Mouse (Mus musculus): ENCODE measurements at regions not wholly inside any gene's neighbourhood (a gene's known extent, or its start where the extent isn't known, plus 50 kb on each side); places are given as distances from the start of the nearest gene placed in this dataset.
"Not testable (repeated sequence)": the region's sequence is repeated elsewhere in the genome, so short reads cannot be mapped to it uniquely, and the experiment has no call there.

GRCm38 (mm10) chr6:140857118-140857746 lies 128.1 kb downstream of the Gm11077 start:
- DNase-seq (ENCODE audit: low read depth) = peak; percentile 82
- no peak for TF ChIP-seq POLR2A (IDR thresholded peaks at IDR 0.05; ENCODE audit: borderline replicate concordance, extremely low read depth, insufficient read depth, insufficient read length, poor library complexity, severe bottlenecking)
- no peak for TF ChIP-seq CTCF (IDR thresholded peaks at IDR 0.05; ENCODE audit: borderline replicate concordance, extremely low read depth, insufficient read depth, insufficient read length)

GRCm38 (mm10) chr6:140869523-140869922 lies 140.4 kb downstream of the Gm11077 start:
- DNase-seq (ENCODE audit: low read depth) = not testable (repeated sequence)

GRCm38 (mm10) chr6:140874831-140875230 lies 145.7 kb downstream of the Gm11077 start:
- no peak for DNase-seq (ENCODE audit: low read depth)
- TF ChIP-seq CTCF (IDR thresholded peaks at IDR 0.05; ENCODE audit: borderline replicate concordance, extremely low read depth, insufficient read depth, insufficient read length) (no peak), POLR2A (IDR thresholded peaks at IDR 0.05; ENCODE audit: borderline replicate concordance, extremely low read depth, insufficient read depth, insufficient read length, poor library complexity, severe bottlenecking) (no peak)

GRCm38 (mm10) chr6:140883651-140884050 lies 154.6 kb downstream of the Gm11077 start:
- TF ChIP-seq POLR2A (IDR thresholded peaks at IDR 0.05; ENCODE audit: borderline replicate concordance, extremely low read depth, insufficient read depth, insufficient read length, poor library complexity, severe bottlenecking) (no peak), CTCF (IDR thresholded peaks at IDR 0.05; ENCODE audit: borderline replicate concordance, extremely low read depth, insufficient read depth, insufficient read length) (no peak)
- DNase-seq (ENCODE audit: low read depth) = no peak

GRCm38 (mm10) chr6:140888610-140889009 lies 159.5 kb downstream of the Gm11077 start:
- DNase-seq (ENCODE audit: low read depth) = peak; percentile 47
- TF ChIP-seq CTCF (IDR thresholded peaks at IDR 0.05; ENCODE audit: borderline replicate concordance, extremely low read depth, insufficient read depth, insufficient read length) (no peak), POLR2A (IDR thresholded peaks at IDR 0.05; ENCODE audit: borderline replicate concordance, extremely low read depth, insufficient read depth, insufficient read length, poor library complexity, severe bottlenecking) (no peak)

- DNase-seq (ENCODE audit: low read depth) = peak; percentile 13
- TF ChIP-seq CTCF (IDR thresholded peaks at IDR 0.05; ENCODE audit: borderline replicate concordance, extremely low read depth, insufficient read depth, insufficient read length) = no peak
- TF ChIP-seq POLR2A (IDR thresholded peaks at IDR 0.05; ENCODE audit: borderline replicate concordance, extremely low read depth, insufficient read depth, insufficient read length, poor library complexity, severe bottlenecking) = no peak
Measured at GRCm38 (mm10) chr6:140890060-140890459, 161.0 kb downstream of the Gm11077 start.

- DNase-seq (ENCODE audit: low read depth) = peak; percentile 30
- no peak for TF ChIP-seq POLR2A (IDR thresholded peaks at IDR 0.05; ENCODE audit: borderline replicate concordance, extremely low read depth, insufficient read depth, insufficient read length, poor library complexity, severe bottlenecking)
- no peak for TF ChIP-seq CTCF (IDR thresholded peaks at IDR 0.05; ENCODE audit: borderline replicate concordance, extremely low read depth, insufficient read depth, insufficient read length)
Measured at GRCm38 (mm10) chr6:140890591-140890990, 161.5 kb downstream of the Gm11077 start.

- TF ChIP-seq CTCF (IDR thresholded peaks at IDR 0.05; ENCODE audit: borderline replicate concordance, extremely low read depth, insufficient read depth, insufficient read length) (no peak), POLR2A (IDR thresholded peaks at IDR 0.05; ENCODE audit: borderline replicate concordance, extremely low read depth, insufficient read depth, insufficient read length, poor library complexity, severe bottlenecking) (no peak)
- DNase-seq (ENCODE audit: low read depth) = peak; percentile 54
Measured at GRCm38 (mm10) chr6:140894467-140894866, 165.4 kb downstream of the Gm11077 start.

- no peak for TF ChIP-seq POLR2A (IDR thresholded peaks at IDR 0.05; ENCODE audit: borderline replicate concordance, extremely low read depth, insufficient read depth, insufficient read length, poor library complexity, severe bottlenecking)
- no peak for DNase-seq (ENCODE audit: low read depth)
Measured at GRCm38 (mm10) chr6:140895441-140895840, 166.4 kb downstream of the Gm11077 start.

- peak; percentile 31 for DNase-seq (ENCODE audit: low read depth)
- no peak for TF ChIP-seq CTCF (IDR thresholded peaks at IDR 0.05; ENCODE audit: borderline replicate concordance, extremely low read depth, insufficient read depth, insufficient read length)
- TF ChIP-seq POLR2A (IDR thresholded peaks at IDR 0.05; ENCODE audit: borderline replicate concordance, extremely low read depth, insufficient read depth, insufficient read length, poor library complexity, severe bottlenecking) = no peak
Measured at GRCm38 (mm10) chr6:140897111-140897510, 168.0 kb downstream of the Gm11077 start.

- no peak for TF ChIP-seq POLR2A (IDR thresholded peaks at IDR 0.05; ENCODE audit: borderline replicate concordance, extremely low read depth, insufficient read depth, insufficient read length, poor library complexity, severe bottlenecking)
- peak; percentile 69 for TF ChIP-seq CTCF (IDR thresholded peaks at IDR 0.05; ENCODE audit: borderline replicate concordance, extremely low read depth, insufficient read depth, insufficient read length)
- DNase-seq (ENCODE audit: low read depth) = peak; percentile 79
Measured at GRCm38 (mm10) chr6:140924319-140924981, 195.4 kb downstream of the Gm11077 start.

- DNase-seq (ENCODE audit: low read depth) = no peak
- TF ChIP-seq POLR2A (IDR thresholded peaks at IDR 0.05; ENCODE audit: borderline replicate concordance, extremely low read depth, insufficient read depth, insufficient read length, poor library complexity, severe bottlenecking) (no peak), CTCF (IDR thresholded peaks at IDR 0.05; ENCODE audit: borderline replicate concordance, extremely low read depth, insufficient read depth, insufficient read length) (no peak)
Measured at GRCm38 (mm10) chr6:140927616-140928015, 198.5 kb downstream of the Gm11077 start.
